Mouse (Mus musculus) liver, embryonic 14.5 days (tissue): ENCODE data around the gene Ltb4r1. TPM values are rescaled to one million over a fixed set of nuclear protein-coding genes. Genes with fewer than 3 reads are reported as not detected.

Experiments used
- ATAC-seq: fragments of 200-750 bp; cut with Nextera tagmentation; 2 replicates; pipeline ENCODE4 v1.8.0; 2017; ENCODE audit warnings: moderate number of reproducible peaks, mild to moderate bottlenecking, moderate library complexity; ENCODE audit not compliant: insufficient read depth
- DNase-seq, 3 experiments: peaks; one replicate each; pipeline ENCODE4 v3.0.0-alpha.2; 2012 to 2013; ENCODE audit warnings: low read depth in 3 of 3, low spot score in 3 of 3
- H3K27ac ChIP-seq: fragments of 300-500 bp; sonication (generic); 2 replicates; pipeline ENCODE4 v1.5.1; 2014; ENCODE audit warnings: moderate library complexity, mild to moderate bottlenecking, control low read depth, inconsistent platforms
- H3K27me3 ChIP-seq: fragments of 300-500 bp; sonication (generic); 2 replicates; pipeline ENCODE4 v1.6.1; 2014; ENCODE audit warnings: mild to moderate bottlenecking, low read length, moderate library complexity; ENCODE audit not compliant: control insufficient read depth, insufficient read depth
- H3K36me3 ChIP-seq: fragments of 300-500 bp; sonication (generic); replicated peaks from 2 replicates; pipeline ENCODE4 v1.6.1; 2014; ENCODE audit warnings: low read depth; ENCODE audit not compliant: control insufficient read depth, insufficient read depth
- H3K4me1 ChIP-seq, 2 experiments: fragments of 200-500 bp in 1 of 2; fragments of 300-500 bp in 1 of 2; sonication (generic) in 1 of 2; replicated peaks; 2 replicates each; pipeline ENCODE4 v1.6.1; 2012 to 2014; ENCODE audit warnings: antibody characterized with exemption in 1 of 2, inconsistent platforms in 1 of 2, low read length in 1 of 2; ENCODE audit not compliant: control insufficient read depth in 2 of 2, insufficient read depth in 2 of 2
- H3K4me2 ChIP-seq: fragments of 300-500 bp; sonication (generic); 2 replicates; pipeline ENCODE4 v1.6.1; 2014; ENCODE audit warnings: low read depth, mild to moderate bottlenecking, control low read depth, moderate library complexity
- H3K4me3 ChIP-seq, 2 experiments: fragments of 200-500 bp in 1 of 2; fragments of 300-500 bp in 1 of 2; sonication (generic) in 1 of 2; 2 replicates each; pipeline ENCODE4 v1.5.1; 2012 to 2014; ENCODE audit warnings: low read depth in 2 of 2, low read length in 2 of 2, mild to moderate bottlenecking in 2 of 2, control low read depth in 1 of 2, inconsistent platforms in 1 of 2, moderate library complexity in 1 of 2; ENCODE audit not compliant: insufficient read depth in 1 of 2
- H3K9ac ChIP-seq: fragments of 300-500 bp; sonication (generic); replicated peaks from 2 replicates; pipeline ENCODE4 v1.6.1; 2014; ENCODE audit warnings: mild to moderate bottlenecking, control low read depth, moderate library complexity
- H3K9me3 ChIP-seq: fragments of 300-500 bp; sonication (generic); 2 replicates; pipeline ENCODE4 v1.6.1; 2016; ENCODE audit warnings: low read length, mixed read lengths; ENCODE audit not compliant: control insufficient read depth
- CTCF ChIP-seq: IDR thresholded peaks from 2 replicates; pipeline ENCODE4 v1.5.1; 2016; ENCODE audit warnings: antibody characterized with exemption, low read depth, control low read depth
- EP300 ChIP-seq: IDR thresholded peaks from 2 replicates; pipeline ENCODE4 v1.6.1; 2016; ENCODE audit warnings: antibody characterized with exemption, low read depth
- WGBS: fragments of 180-500 bp; shearing (Covaris S2); extraction: QIAGEN DNeasy Blood & Tissue Kit; methylation state at CpG from one replicate; pipeline ENCODE4 v1.1.7; 2014; ENCODE audit not compliant: insufficient replicate concordance; 5-methylcytosine and 5-hydroxymethylcytosine counted together
- polyA plus RNA-seq, 2 experiments: library from polyadenylated mRNA; depleted of rRNA in 1 of 2; stranded (reverse) in 1 of 2; unstranded in 1 of 2; fragments of >200 nt; fragmentation: Nextera tagmentation in 1 of 2; extraction: Ambion mirVana in 1 of 2; gene quantifications; 2 replicates each; pipeline versions ENCODE4 v1.2.1 to v1.2.3; 2012 to 2014

Gene Ltb4r1
- polyA plus RNA-seq, 2 experiments, result 2.7 to 2.9 TPM

GRCm38 (mm10) chr14:55815310-55815751 is 49.6 kb downstream of the Ltb4r1 start:
- H3K4me2 ChIP-seq, result peak overlapping the region; percentile 57
- no peak overlapping the region for H3K9ac ChIP-seq
- H3K27me3 ChIP-seq, result no peaks in the 10 kb centered on the region
- ATAC-seq, result no peak
- 19% methylated on average over 17 of the region's 17 CpGs for WGBS
- no peak overlapping the region for H3K27ac ChIP-seq
- TF ChIP-seq CTCF, result no peak
- TF ChIP-seq EP300, result no peak
- DNase-seq, result no peak
- peak overlapping the region; percentile 21 to 35 for H3K4me3 ChIP-seq
- H3K4me1 ChIP-seq, result no peaks in the 10 kb centered on the region
- no peaks in the 10 kb centered on the region for H3K9me3 ChIP-seq
- no peaks in the 10 kb centered on the region for H3K36me3 ChIP-seq

Other genes with a start within 250 kb of the Ltb4r1 start
Only the 30 nearest of the 34 such genes appear.
- 0.19 and 0.38 TPM in 2 replicates for gene Fitm1, start 190.3 kb upstream of the Ltb4r1 start, polyA plus RNA-seq (2012; rRNA removed)
- 0.37 and 0.58 TPM in 2 replicates for gene Fitm1, start 190.3 kb upstream of the Ltb4r1 start, polyA plus RNA-seq (2014; fragmentation: Nextera tagmentation; extraction: Ambion mirVana)
- gene Psme1, start 187.8 kb upstream of the Ltb4r1 start, polyA plus RNA-seq (2012; rRNA removed), result 32.0 and 51.1 TPM in 2 replicates
- 99.9 and 103 TPM in 2 replicates for gene Psme1, start 187.8 kb upstream of the Ltb4r1 start, polyA plus RNA-seq (2014; fragmentation: Nextera tagmentation; extraction: Ambion mirVana)
- 19.2 and 20.3 TPM in 2 replicates for gene Emc9, start 180.7 kb upstream of the Ltb4r1 start, polyA plus RNA-seq (2012; rRNA removed)
- 32.8 and 33.0 TPM in 2 replicates for gene Emc9, start 180.7 kb upstream of the Ltb4r1 start, polyA plus RNA-seq (2014; fragmentation: Nextera tagmentation; extraction: Ambion mirVana)
- gene Psme2, start 174.8 kb upstream of the Ltb4r1 start, polyA plus RNA-seq (2012; rRNA removed), result 36.2 and 56.0 TPM in 2 replicates
- gene Psme2, start 174.8 kb upstream of the Ltb4r1 start, polyA plus RNA-seq (2014; fragmentation: Nextera tagmentation; extraction: Ambion mirVana), result 181 and 190 TPM in 2 replicates
- gene Rnf31, start 174.3 kb upstream of the Ltb4r1 start, polyA plus RNA-seq (2012; rRNA removed), result 6.2 and 6.5 TPM in 2 replicates
- 6.6 and 7.6 TPM in 2 replicates for gene Rnf31, start 174.3 kb upstream of the Ltb4r1 start, polyA plus RNA-seq (2014; fragmentation: Nextera tagmentation; extraction: Ambion mirVana)
- 13.5 and 15.1 TPM in 2 replicates for gene Irf9, start 162.4 kb upstream of the Ltb4r1 start, polyA plus RNA-seq (2012; rRNA removed)
- gene Irf9, start 162.4 kb upstream of the Ltb4r1 start, polyA plus RNA-seq (2014; fragmentation: Nextera tagmentation; extraction: Ambion mirVana), result 11.2 and 13.8 TPM in 2 replicates
- 1.7 and 1.9 TPM in 2 replicates for gene Rec8, start 147.9 kb upstream of the Ltb4r1 start, polyA plus RNA-seq (2012; rRNA removed)
- 0.87 and 1.0 TPM in 2 replicates for gene Rec8, start 147.9 kb upstream of the Ltb4r1 start, polyA plus RNA-seq (2014; fragmentation: Nextera tagmentation; extraction: Ambion mirVana)
- 13.5 and 27.6 TPM in 2 replicates for gene Ipo4, start 130.0 kb upstream of the Ltb4r1 start, polyA plus RNA-seq (2012; rRNA removed)
- 22.6 and 27.9 TPM in 2 replicates for gene Ipo4, start 130.0 kb upstream of the Ltb4r1 start, polyA plus RNA-seq (2014; fragmentation: Nextera tagmentation; extraction: Ambion mirVana)
- 2.0 and 3.4 TPM in 2 replicates for gene Gm49378, start 128.1 kb upstream of the Ltb4r1 start, polyA plus RNA-seq (2012; rRNA removed)
- 2.0 and 2.9 TPM in 2 replicates for gene Gm49378, start 128.1 kb upstream of the Ltb4r1 start, polyA plus RNA-seq (2014; fragmentation: Nextera tagmentation; extraction: Ambion mirVana)
- 26.4 and 33.2 TPM in 2 replicates for gene Tm9sf1, start 122.2 kb upstream of the Ltb4r1 start, polyA plus RNA-seq (2012; rRNA removed)
- 42.8 and 45.4 TPM in 2 replicates for gene Tm9sf1, start 122.2 kb upstream of the Ltb4r1 start, polyA plus RNA-seq (2014; fragmentation: Nextera tagmentation; extraction: Ambion mirVana)
- 0.34 and 0.39 TPM in 2 replicates for gene Tssk4, start 115.8 kb upstream of the Ltb4r1 start, polyA plus RNA-seq (2012; rRNA removed)
- gene Tssk4, start 115.8 kb upstream of the Ltb4r1 start, polyA plus RNA-seq (2014; fragmentation: Nextera tagmentation; extraction: Ambion mirVana), result 0.19 and 0.23 TPM in 2 replicates
- gene Mdp1, start 105.5 kb upstream of the Ltb4r1 start, polyA plus RNA-seq (2012; rRNA removed), result 11.6 and 13.4 TPM in 2 replicates
- 15.5 and 16.6 TPM in 2 replicates for gene Mdp1, start 105.5 kb upstream of the Ltb4r1 start, polyA plus RNA-seq (2014; fragmentation: Nextera tagmentation; extraction: Ambion mirVana)
- gene Gmpr2, start 94.0 kb upstream of the Ltb4r1 start, polyA plus RNA-seq (2012; rRNA removed), result 10.6 and 14.1 TPM in 2 replicates
- 17.9 and 18.2 TPM in 2 replicates for gene Gmpr2, start 94.0 kb upstream of the Ltb4r1 start, polyA plus RNA-seq (2014; fragmentation: Nextera tagmentation; extraction: Ambion mirVana)
- gene Nedd8, start 93.8 kb upstream of the Ltb4r1 start, polyA plus RNA-seq (2012; rRNA removed), result 101 and 168 TPM in 2 replicates
- 279 and 286 TPM in 2 replicates for gene Nedd8, start 93.8 kb upstream of the Ltb4r1 start, polyA plus RNA-seq (2014; fragmentation: Nextera tagmentation; extraction: Ambion mirVana)
- 13.4 and 16.6 TPM in 2 replicates for gene Tinf2, start 84.1 kb upstream of the Ltb4r1 start, polyA plus RNA-seq (2012; rRNA removed)
- 19.0 and 19.3 TPM in 2 replicates for gene Tinf2, start 84.1 kb upstream of the Ltb4r1 start, polyA plus RNA-seq (2014; fragmentation: Nextera tagmentation; extraction: Ambion mirVana)
- gene Tgm1, start 52.0 kb upstream of the Ltb4r1 start, polyA plus RNA-seq (2012; rRNA removed), result 2.0 and 2.4 TPM in 2 replicates
- gene Tgm1, start 52.0 kb upstream of the Ltb4r1 start, polyA plus RNA-seq (2014; fragmentation: Nextera tagmentation; extraction: Ambion mirVana), result 2.0 and 2.3 TPM in 2 replicates
- 10.9 and 12.8 TPM in 2 replicates for gene Rabggta, start 43.7 kb upstream of the Ltb4r1 start, polyA plus RNA-seq (2012; rRNA removed)
- 7.4 and 8.1 TPM in 2 replicates for gene Rabggta, start 43.7 kb upstream of the Ltb4r1 start, polyA plus RNA-seq (2014; fragmentation: Nextera tagmentation; extraction: Ambion mirVana)
- gene Dhrs1, start 20.3 kb upstream of the Ltb4r1 start, polyA plus RNA-seq (2012; rRNA removed), result 21.2 and 31.0 TPM in 2 replicates
- gene Dhrs1, start 20.3 kb upstream of the Ltb4r1 start, polyA plus RNA-seq (2014; fragmentation: Nextera tagmentation; extraction: Ambion mirVana), result 34.4 and 40.4 TPM in 2 replicates
- 13.1 and 13.2 TPM in 2 replicates for gene Nop9, start 20.3 kb upstream of the Ltb4r1 start, polyA plus RNA-seq (2012; rRNA removed)
- 20.8 and 27.5 TPM in 2 replicates for gene Nop9, start 20.3 kb upstream of the Ltb4r1 start, polyA plus RNA-seq (2014; fragmentation: Nextera tagmentation; extraction: Ambion mirVana)
- 37.3 and 42.1 TPM in 2 replicates for gene Cideb, start 7.5 kb upstream of the Ltb4r1 start, polyA plus RNA-seq (2012; rRNA removed)
- 40.0 and 42.8 TPM in 2 replicates for gene Cideb, start 7.5 kb upstream of the Ltb4r1 start, polyA plus RNA-seq (2014; fragmentation: Nextera tagmentation; extraction: Ambion mirVana)
- gene Ltb4r2, start 4.5 kb upstream of the Ltb4r1 start, polyA plus RNA-seq (2012; rRNA removed), result 0.65 and 0.67 TPM in 2 replicates
- 0.39 and 0.67 TPM in 2 replicates for gene Ltb4r2, start 4.5 kb upstream of the Ltb4r1 start, polyA plus RNA-seq (2014; fragmentation: Nextera tagmentation; extraction: Ambion mirVana)
- gene Adcy4, start 18.1 kb downstream of the Ltb4r1 start, polyA plus RNA-seq (2012; rRNA removed), result 0.88 and 1.0 TPM in 2 replicates
- 0.66 and 1.2 TPM in 2 replicates for gene Adcy4, start 18.1 kb downstream of the Ltb4r1 start, polyA plus RNA-seq (2014; fragmentation: Nextera tagmentation; extraction: Ambion mirVana)
- 13.1 and 15.1 TPM in 2 replicates for gene Ripk3, start 22.9 kb downstream of the Ltb4r1 start, polyA plus RNA-seq (2012; rRNA removed)
- gene Ripk3, start 22.9 kb downstream of the Ltb4r1 start, polyA plus RNA-seq (2014; fragmentation: Nextera tagmentation; extraction: Ambion mirVana), result 18.2 and 22.0 TPM in 2 replicates
- gene Nfatc4, start 57.2 kb downstream of the Ltb4r1 start, polyA plus RNA-seq (2012; rRNA removed), result 0.89 and 1.0 TPM in 2 replicates
- 0.33 and 0.66 TPM in 2 replicates for gene Nfatc4, start 57.2 kb downstream of the Ltb4r1 start, polyA plus RNA-seq (2014; fragmentation: Nextera tagmentation; extraction: Ambion mirVana)
- gene Nynrin, start 88.0 kb downstream of the Ltb4r1 start, polyA plus RNA-seq (2012; rRNA removed), result 1.7 and 1.9 TPM in 2 replicates
- gene Nynrin, start 88.0 kb downstream of the Ltb4r1 start, polyA plus RNA-seq (2014; fragmentation: Nextera tagmentation; extraction: Ambion mirVana), result 1.2 and 1.4 TPM in 2 replicates
- 0.15 and 0.16 TPM in 2 replicates for gene Cbln3, start 118.4 kb downstream of the Ltb4r1 start, polyA plus RNA-seq (2012; rRNA removed)
- 0.06 and 0.15 TPM in 2 replicates for gene Cbln3, start 118.4 kb downstream of the Ltb4r1 start, polyA plus RNA-seq (2014; fragmentation: Nextera tagmentation; extraction: Ambion mirVana)
- 5.8 and 7.5 TPM in 2 replicates for gene Khnyn, start 119.0 kb downstream of the Ltb4r1 start, polyA plus RNA-seq (2012; rRNA removed)
- gene Khnyn, start 119.0 kb downstream of the Ltb4r1 start, polyA plus RNA-seq (2014; fragmentation: Nextera tagmentation; extraction: Ambion mirVana), result 2.4 and 2.8 TPM in 2 replicates
- 6.1 and 6.7 TPM in 2 replicates for gene Sdr39u1, start 134.3 kb downstream of the Ltb4r1 start, polyA plus RNA-seq (2012; rRNA removed)
- gene Sdr39u1, start 134.3 kb downstream of the Ltb4r1 start, polyA plus RNA-seq (2014; fragmentation: Nextera tagmentation; extraction: Ambion mirVana), result 11.8 and 12.0 TPM in 2 replicates
- 0.12 and 0.13 TPM in 2 replicates for gene Cma1, start 178.7 kb downstream of the Ltb4r1 start, polyA plus RNA-seq (2012; rRNA removed)
- gene Cma1, start 178.7 kb downstream of the Ltb4r1 start, polyA plus RNA-seq (2014; fragmentation: Nextera tagmentation; extraction: Ambion mirVana), result 0.15 and 0.25 TPM in 2 replicates
- not detected in 2 replicates for gene Cma2, start 185.0 kb downstream of the Ltb4r1 start, polyA plus RNA-seq (2012; rRNA removed)
- not detected in 2 replicates for gene Cma2, start 185.0 kb downstream of the Ltb4r1 start, polyA plus RNA-seq (2014; fragmentation: Nextera tagmentation; extraction: Ambion mirVana)